9 mouse cellular contexts compared by ENCODE assay signal in genomic region chr17:53833366-53833765, GRCm38 (mm10). TPM values are rescaled to one million over a fixed set of nuclear protein-coding genes. Genes with fewer than 3 reads are reported as not detected.
A peak's percentile ranks its signal among the peaks of the same experiment; 100 is the strongest.
DNase-seq lines count a peak whose midpoint lies in the region; ATAC-seq and TF ChIP-seq lines count a peak whose summit lies in the region.
"Had no signal": no experiment of that assay in that cellular context is flagged by ENCODE, and none has a peak within 500 bp of the region (broad histone marks: within the 10 kb centered on the region; RNA-seq: fewer than 3 reads in every experiment).

No protein-coding gene starts in this region.

- no peak overlapping the region for H3K4me3 ChIP-seq in forebrain, postnatal 0 days (ENCODE audit: low read depth, low read length)
- no peak overlapping the region for H3K4me3 ChIP-seq in forebrain, embryonic 13.5 days

- WGBS in forebrain, postnatal 0 days, result 62% methylated on average over 3 of the region's 3 CpGs
- 57% methylated on average over 3 of the region's 3 CpGs for WGBS in forebrain, embryonic 13.5 days

- TF ChIP-seq CTCF in forebrain, postnatal 0 days (IDR thresholded peaks at IDR 0.05; ENCODE audit: low read depth), result peak; percentile 74

- H3K27ac ChIP-seq in forebrain, postnatal 0 days (ENCODE audit: low read depth, low read length), result no peak overlapping the region
- H3K27ac ChIP-seq in forebrain, embryonic 13.5 days, result no peak overlapping the region

- H3K4me2 ChIP-seq in forebrain, postnatal 0 days (ENCODE audit: low read depth), result no peak overlapping the region
- H3K4me2 ChIP-seq in forebrain, embryonic 13.5 days, result no peak overlapping the region

- H3K9ac ChIP-seq in forebrain, postnatal 0 days, result no peak overlapping the region
- H3K9ac ChIP-seq in forebrain, embryonic 13.5 days, result no peak overlapping the region

- ATAC-seq in forebrain, postnatal 0 days, result peak; percentile 40; the same call in 1 of the 2 replicates
- ATAC-seq in forebrain, embryonic 13.5 days, result no peak
- ATAC-seq in common myeloid progenitor, adult 5-6 weeks (replicated peaks; ENCODE audit: low read depth, poor library complexity, severe bottlenecking), result peak; percentile 78; the same call in 1 of the 2 replicates

- H3K4me1 ChIP-seq in forebrain, postnatal 0 days (ENCODE audit: insufficient read depth), result no peaks in the 10 kb centered on the region
- H3K4me1 ChIP-seq in forebrain, embryonic 13.5 days, result no peaks in the 10 kb centered on the region

- no peaks in the 10 kb centered on the region for H3K36me3 ChIP-seq in forebrain, postnatal 0 days (ENCODE audit: insufficient read depth)
- no peaks in the 10 kb centered on the region for H3K36me3 ChIP-seq in forebrain, embryonic 13.5 days (ENCODE audit: poor library complexity, severe bottlenecking)

- peak; percentile 67 for DNase-seq in forebrain, postnatal 0 days
- peak; percentile 4 for DNase-seq in thymus, postnatal 0 days (ENCODE audit: low spot score)
- DNase-seq in thymus, postnatal 10 days (ENCODE audit: low spot score in 2 of 2), result no peak
- peak; percentile 29 to 33 for DNase-seq in kidney, postnatal 25 days
- DNase-seq in right cerebral cortex, adult 18-20 months, result peak; percentile 10
- DNase-seq in spleen, adult 18-20 months, result no peak

- no peaks in the 10 kb centered on the region for H3K27me3 ChIP-seq in forebrain, postnatal 0 days (ENCODE audit: insufficient read depth, low read length)
- H3K27me3 ChIP-seq in forebrain, embryonic 13.5 days, result no peaks in the 10 kb centered on the region

- H3K9me3 ChIP-seq in forebrain, postnatal 0 days (ENCODE audit: low read length), result no peaks in the 10 kb centered on the region
- 0 out of 2 replicates have a peak, but pooled peaks cover 7% of the 10 kb centered on the region for H3K9me3 ChIP-seq in forebrain, embryonic 13.5 days (replicated peaks)

RNA-seq across cellular contexts. Expression of gene Sult1c2, which starts 12.8 kb away (rescaled TPM):
- total RNA-seq in forebrain, postnatal 0 days (2014; rRNA removed), result not detected in 2 replicates
- polyA plus RNA-seq in forebrain, postnatal 0 days (2015; fragmentation: Nextera tagmentation; extraction: Ambion mirVana), result not detected in 2 replicates
- polyA plus RNA-seq in forebrain, embryonic 13.5 days (2015; fragmentation: Nextera tagmentation; extraction: Ambion mirVana), result not detected in 2 replicates
- 1.6 and 1.8 TPM in 2 replicates for polyA plus RNA-seq in thymus, postnatal 0 days (2015; fragmentation: Nextera tagmentation; extraction: Ambion mirVana)
- total RNA-seq in common myeloid progenitor, adult 5-6 weeks (2017), result not detected in 2 replicates
- polyA plus RNA-seq: neural tube, embryonic 14.5 days had no signal

Comparison
In these comparisons a context has a peak if more than half of its experiments do, and no peak if none do; other contexts are left out.
1. DNase-seq: peak in forebrain, postnatal 0 days (single experiment), thymus, postnatal 0 days (single experiment), kidney, postnatal 25 days (2 of 2) and right cerebral cortex, adult 18-20 months (single experiment); none in thymus, postnatal 10 days (0 of 2) and spleen, adult 18-20 months (0 of 2).